Mouse (Mus musculus) stomach, embryonic 15.5 days (tissue): ENCODE results near the gene Tcp11. TPM values are rescaled to one million over a fixed set of nuclear protein-coding genes. Genes with fewer than 3 reads are reported as not detected.

Experiments
- ATAC-seq: fragments of 200-750 bp; cut with Nextera tagmentation; 2 replicates; pipeline ENCODE4 v1.8.0; 2017; ENCODE audit warnings: low read depth, moderate number of reproducible peaks, moderate TSS enrichment; ENCODE audit not compliant: insufficient read depth, low FRiP score
- H3K27ac ChIP-seq: fragments of 300-500 bp; sonication (generic); 2 replicates; pipeline ENCODE4 v1.5.1; 2015; ENCODE audit warnings: mild to moderate bottlenecking, inconsistent platforms
- H3K27me3 ChIP-seq: fragments of 300-500 bp; sonication (generic); replicated peaks from 2 replicates; pipeline ENCODE4 v1.6.1; 2015; ENCODE audit warnings: inconsistent platforms
- H3K36me3 ChIP-seq: fragments of 300-500 bp; sonication (generic); 2 replicates; pipeline ENCODE4 v1.6.1; 2015; ENCODE audit warnings: inconsistent platforms
- H3K4me1 ChIP-seq: fragments of 300-500 bp; sonication (generic); 2 replicates; pipeline ENCODE4 v1.6.1; 2015; ENCODE audit warnings: inconsistent platforms
- H3K4me2 ChIP-seq: fragments of 300-500 bp; sonication (generic); 2 replicates; pipeline ENCODE4 v1.6.1; 2015; ENCODE audit warnings: mild to moderate bottlenecking, inconsistent platforms
- H3K4me3 ChIP-seq: fragments of 300-500 bp; sonication (generic); replicated peaks from 2 replicates; pipeline ENCODE4 v1.5.1; 2015; ENCODE audit warnings: inconsistent platforms
- H3K9ac ChIP-seq: fragments of 300-500 bp; sonication (generic); 2 replicates; pipeline ENCODE4 v1.6.1; 2015; ENCODE audit warnings: inconsistent platforms
- H3K9me3 ChIP-seq: fragments of 300-500 bp; sonication (generic); 2 replicates; pipeline ENCODE4 v1.6.1; 2016; ENCODE audit warnings: inconsistent platforms
- WGBS: fragments of 180-500 bp; shearing (Covaris S2); methylation state at CpG from one replicate; pipeline ENCODE4 v1.1.7; 2015; 5-methylcytosine and 5-hydroxymethylcytosine counted together
- polyA plus RNA-seq: library from polyadenylated mRNA; unstranded; fragments of >200 nt; fragmentation: Nextera tagmentation; extraction: Ambion mirVana; gene quantifications from 2 replicates; pipeline ENCODE4 v1.2.1, GENCODE M21; 2015

Gene Tcp11
- polyA plus RNA-seq, 1 experiment from 2014 or later, result 2.2 TPM

- ATAC-seq, result no peak
- Histone ChIP-seq H3K9ac (no peak overlapping the region), H3K4me2 (no peak overlapping the region), H3K9me3 (no peaks in the 10 kb centered on the region), H3K4me1 (peaks cover 27% of the 10 kb centered on the region), H3K27me3 (no peaks in the 10 kb centered on the region), H3K4me3 (no peak overlapping the region), H3K36me3 (no peaks in the 10 kb centered on the region), H3K27ac (0 out of 2 replicates have a peak overlapping the region, but pooled peaks have one; percentile 17)
- WGBS, result 46% methylated on average over 13 of the region's 13 CpGs
Observed at GRCm38 (mm10) chr17:28082863-28083262, 2.4 kb upstream of the Tcp11 start.

- ATAC-seq, result no peak
- H3K4me2 ChIP-seq, result no peak overlapping the region
- H3K36me3 ChIP-seq, result no peaks in the 10 kb centered on the region
- H3K9me3 ChIP-seq, result no peaks in the 10 kb centered on the region
- H3K9ac ChIP-seq, result no peak overlapping the region
- H3K4me3 ChIP-seq, result no peak overlapping the region
- H3K4me1 ChIP-seq, result peaks cover 27% of the 10 kb centered on the region
- H3K27ac ChIP-seq, result no peak overlapping the region
- WGBS, result 86% methylated on average over 7 of the region's 7 CpGs
- no peaks in the 10 kb centered on the region for H3K27me3 ChIP-seq
Observed at GRCm38 (mm10) chr17:28081856-28082255, 1.4 kb upstream of the Tcp11 start.

GRCm38 (mm10) chr17:28081385-28081784 is 946 bp upstream of the Tcp11 start:
- 60% methylated on average over 9 of the region's 9 CpGs for WGBS
- H3K27ac ChIP-seq, result no peak overlapping the region
- H3K9ac ChIP-seq, result no peak overlapping the region
- no peaks in the 10 kb centered on the region for H3K36me3 ChIP-seq
- no peak for ATAC-seq
- peaks cover 27% of the 10 kb centered on the region for H3K4me1 ChIP-seq
- no peak overlapping the region for H3K4me3 ChIP-seq
- H3K9me3 ChIP-seq, result no peaks in the 10 kb centered on the region
- H3K4me2 ChIP-seq, result no peak overlapping the region
- H3K27me3 ChIP-seq, result no peaks in the 10 kb centered on the region

GRCm38 (mm10) chr17:28080817-28081165 is 352 bp upstream of the Tcp11 start:
- Histone ChIP-seq H3K27ac (no peak overlapping the region), H3K9me3 (no peaks in the 10 kb centered on the region), H3K36me3 (no peaks in the 10 kb centered on the region), H3K27me3 (no peaks in the 10 kb centered on the region), H3K4me3 (peak overlapping the region; percentile 68), H3K9ac (no peak overlapping the region), H3K4me2 (peak overlapping the region; percentile 100), H3K4me1 (peaks cover 27% of the 10 kb centered on the region)
- 13% methylated on average over 9 of the region's 9 CpGs for WGBS
- ATAC-seq, result no peak

GRCm38 (mm10) chr17:28079618-28080017 is 821 bp downstream of the Tcp11 start:
- WGBS, result under 1% methylated on average over 25 of the region's 25 CpGs
- H3K27ac ChIP-seq, result no peak overlapping the region
- ATAC-seq, result peak; percentile 51
- peak overlapping the region; percentile 68 for H3K4me3 ChIP-seq
- peak overlapping the region; percentile 48 for H3K9ac ChIP-seq
- H3K36me3 ChIP-seq, result no peaks in the 10 kb centered on the region
- H3K4me1 ChIP-seq, result peaks cover 24% of the 10 kb centered on the region
- H3K27me3 ChIP-seq, result no peaks in the 10 kb centered on the region
- peak overlapping the region; percentile 100 for H3K4me2 ChIP-seq
- H3K9me3 ChIP-seq, result no peaks in the 10 kb centered on the region

- Histone ChIP-seq H3K27ac (no peak overlapping the region), H3K9ac (no peak overlapping the region), H3K4me3 (no peak overlapping the region), H3K4me1 (peaks cover 15% of the 10 kb centered on the region), H3K4me2 (no peak overlapping the region), H3K9me3 (no peaks in the 10 kb centered on the region), H3K36me3 (no peaks in the 10 kb centered on the region), H3K27me3 (no peaks in the 10 kb centered on the region)
- no peak for ATAC-seq
- 78% methylated on average over 9 of the region's 9 CpGs for WGBS
Observed at GRCm38 (mm10) chr17:28078028-28078427, 2.4 kb downstream of the Tcp11 start.

GRCm38 (mm10) chr17:28074486-28074885 is 6.0 kb downstream of the Tcp11 start:
- H3K4me3 ChIP-seq, result no peak overlapping the region
- H3K4me1 ChIP-seq, result no peaks in the 10 kb centered on the region
- WGBS, result 68% methylated on average over 7 of the region's 7 CpGs
- no peaks in the 10 kb centered on the region for H3K9me3 ChIP-seq
- H3K27me3 ChIP-seq, result no peaks in the 10 kb centered on the region
- H3K4me2 ChIP-seq, result no peak overlapping the region
- no peak overlapping the region for H3K27ac ChIP-seq
- H3K36me3 ChIP-seq, result no peaks in the 10 kb centered on the region
- H3K9ac ChIP-seq, result no peak overlapping the region
- no peak for ATAC-seq

GRCm38 (mm10) chr17:28072730-28073129 is 7.7 kb downstream of the Tcp11 start:
- Histone ChIP-seq H3K27me3 (0 out of 2 replicates have a peak, but pooled peaks cover 3% of the 10 kb centered on the region), H3K36me3 (no peaks in the 10 kb centered on the region), H3K9ac (no peak overlapping the region), H3K27ac (no peak overlapping the region), H3K4me3 (no peak overlapping the region), H3K9me3 (no peaks in the 10 kb centered on the region), H3K4me1 (no peaks in the 10 kb centered on the region), H3K4me2 (no peak overlapping the region)
- 55% methylated on average over 2 of the region's 2 CpGs for WGBS
- ATAC-seq, result no peak

GRCm38 (mm10) chr17:28070256-28070655 is 10.2 kb downstream of the Tcp11 start:
- H3K9me3 ChIP-seq, result no peaks in the 10 kb centered on the region
- WGBS, result 86% methylated on average over 13 of the region's 13 CpGs

GRCm38 (mm10) chr17:28069446-28069845 is 11.0 kb downstream of the Tcp11 start:
- Histone ChIP-seq H3K4me1 (no peaks in the 10 kb centered on the region), H3K4me2 (no peak overlapping the region), H3K9ac (no peak overlapping the region), H3K27me3 (0 out of 2 replicates have a peak, but pooled peaks cover 3% of the 10 kb centered on the region), H3K9me3 (no peaks in the 10 kb centered on the region), H3K27ac (no peak overlapping the region), H3K4me3 (no peak overlapping the region), H3K36me3 (no peaks in the 10 kb centered on the region)
- WGBS, result 15% methylated on average over 12 of the region's 12 CpGs
- no peak for ATAC-seq

More at GRCm38 (mm10) chr17:28070256-28070655, 10.2 kb downstream of the Tcp11 start:
- H3K27me3 ChIP-seq, result 0 out of 2 replicates have a peak, but pooled peaks cover 3% of the 10 kb centered on the region
- H3K4me2 ChIP-seq, result no peak overlapping the region
- no peak for ATAC-seq
- no peak overlapping the region for H3K4me3 ChIP-seq
- H3K27ac ChIP-seq, result no peak overlapping the region
- no peaks in the 10 kb centered on the region for H3K36me3 ChIP-seq
- no peak overlapping the region for H3K9ac ChIP-seq
- no peaks in the 10 kb centered on the region for H3K4me1 ChIP-seq

- Histone ChIP-seq H3K4me2 (no peak overlapping the region), H3K4me1 (no peaks in the 10 kb centered on the region), H3K9ac (no peak overlapping the region), H3K4me3 (no peak overlapping the region), H3K9me3 (no peaks in the 10 kb centered on the region), H3K27me3 (0 out of 2 replicates have a peak, but pooled peaks cover 3% of the 10 kb centered on the region), H3K36me3 (no peaks in the 10 kb centered on the region), H3K27ac (no peak overlapping the region)
- no peak for ATAC-seq
- WGBS, result 60% methylated on average over 4 of the region's 4 CpGs
Observed at GRCm38 (mm10) chr17:28067303-28067702, 13.1 kb downstream of the Tcp11 start.

GRCm38 (mm10) chr17:28063163-28063562 is 17.3 kb downstream of the Tcp11 start:
- H3K27ac ChIP-seq, result no peak overlapping the region
- ATAC-seq, result no peak
- peaks cover 13% of the 10 kb centered on the region for H3K36me3 ChIP-seq
- WGBS, result 73% methylated on average over 6 of the region's 6 CpGs
- H3K4me1 ChIP-seq, result no peaks in the 10 kb centered on the region
- H3K4me2 ChIP-seq, result no peak overlapping the region
- no peak overlapping the region for H3K9ac ChIP-seq
- H3K9me3 ChIP-seq, result no peaks in the 10 kb centered on the region
- H3K27me3 ChIP-seq, result no peaks in the 10 kb centered on the region
- H3K4me3 ChIP-seq, result no peak overlapping the region

GRCm38 (mm10) chr17:28062710-28063109 is 17.7 kb downstream of the Tcp11 start:
- WGBS, result 89% methylated on average over 7 of the region's 7 CpGs
- no peak overlapping the region for H3K27ac ChIP-seq
- no peak overlapping the region for H3K4me3 ChIP-seq
- ATAC-seq, result no peak
- no peak overlapping the region for H3K4me2 ChIP-seq
- H3K4me1 ChIP-seq, result no peaks in the 10 kb centered on the region
- no peaks in the 10 kb centered on the region for H3K9me3 ChIP-seq
- peaks cover 13% of the 10 kb centered on the region for H3K36me3 ChIP-seq
- H3K27me3 ChIP-seq, result no peaks in the 10 kb centered on the region
- H3K9ac ChIP-seq, result no peak overlapping the region
